Mouse (Mus musculus) central nervous system, embryonic 18 days (tissue): ENCODE results near the gene Zkscan1. TPM values are rescaled to one million over a fixed set of nuclear protein-coding genes. Genes with fewer than 3 reads are reported as not detected.

ENCODE experiments used
- polyA plus RNA-seq: library from polyadenylated mRNA; depleted of rRNA; stranded (reverse); fragments of >200 nt; gene quantifications from 2 replicates; pipeline ENCODE4 v1.2.3, GENCODE M21; 2012; rRNA removed

Gene Zkscan1
- 16.3 and 16.6 TPM in 2 replicates for polyA plus RNA-seq

DNA sequence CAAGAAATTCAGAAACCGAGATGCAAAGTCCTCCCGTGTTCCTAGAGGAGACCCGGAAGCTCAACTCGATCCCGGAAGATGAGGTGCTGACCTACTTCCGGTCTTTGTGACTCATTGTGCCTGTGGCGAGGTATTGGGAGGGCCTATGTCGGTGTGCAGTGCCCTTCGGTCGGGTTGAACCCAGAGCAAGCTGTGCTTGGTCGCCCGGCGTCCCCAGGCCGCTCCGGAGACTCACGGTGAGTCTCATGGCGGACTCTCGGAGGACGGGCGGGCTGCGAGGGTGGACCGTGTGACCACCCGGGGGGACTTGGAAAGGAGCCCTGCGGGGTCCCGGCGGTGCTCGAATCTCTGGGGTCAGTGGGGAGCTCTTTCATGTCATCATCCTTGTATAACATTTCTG lies at the start of gene Zkscan1:
TSS of gene Zkscan1 (plus strand) at position 89 of the 400 bp plus-strand sequence.

DNA sequence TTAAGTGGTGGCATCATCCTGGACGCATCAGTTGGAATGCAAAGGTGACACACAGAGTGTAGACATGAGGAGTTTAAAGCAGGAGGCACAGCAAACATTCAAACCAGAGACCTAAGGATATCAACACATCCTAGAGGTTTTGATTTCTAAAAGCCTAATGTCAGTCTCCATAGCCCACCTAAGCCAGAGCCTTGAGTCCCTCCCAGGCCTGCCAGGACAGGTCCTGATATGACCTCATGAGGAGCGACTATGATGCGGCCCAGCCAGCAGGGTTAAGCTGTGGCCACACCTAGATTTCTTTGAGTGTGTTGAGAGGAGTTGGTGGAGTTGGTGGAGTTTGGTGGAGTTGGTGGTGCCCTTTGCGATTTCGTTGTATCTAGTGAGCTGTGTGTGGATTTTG lies 32.0 kb upstream of the Zkscan1 start, which contains the start of gene Smok3c:
TSS of gene Smok3c (plus strand) at position 301 of the 400 bp plus-strand sequence.

GRCm38 (mm10) chr5:138116255-138117198 lies 31.6 kb downstream of the Zkscan1 start, which contains the start of gene Zscan21:
Zscan21 (plus strand) TSS chr5:138116903.

GRCm38 (mm10) chr5:138155443-138155976 lies 70.6 kb downstream of the Zkscan1 start, which contains the start of gene Zfp113:
Zfp113 (minus strand) TSS chr5:138155744.

Other genes with a start within 250 kb of the Zkscan1 start
- gene Pilra, start 248.8 kb upstream of the Zkscan1 start, polyA plus RNA-seq: 0.25 and 0.45 TPM in 2 replicates
- gene Pilrb1, start 227.0 kb upstream of the Zkscan1 start, polyA plus RNA-seq: 0.04 TPM in 1 of 2 replicates, not detected in the other
- gene Pilrb2, start 213.3 kb upstream of the Zkscan1 start, polyA plus RNA-seq: 0.05 TPM in 1 of 2 replicates, not detected in the other
- gene Cyp3a13, start 163.5 kb upstream of the Zkscan1 start, polyA plus RNA-seq: 0.03 and 0.08 TPM in 2 replicates
- 1.1 and 2.6 TPM in 2 replicates for gene Gjc3, start 122.0 kb upstream of the Zkscan1 start, polyA plus RNA-seq
- 0.04 TPM in 1 of 2 replicates, not detected in the other for gene Azgp1, start 103.6 kb upstream of the Zkscan1 start, polyA plus RNA-seq
- not detected in 2 replicates for gene Smok3a, start 63.8 kb upstream of the Zkscan1 start, polyA plus RNA-seq
- not detected in 2 replicates for gene Smok3b, start 63.7 kb upstream of the Zkscan1 start, polyA plus RNA-seq
- gene Smok3c, start 31.9 kb upstream of the Zkscan1 start, polyA plus RNA-seq: not detected in 2 replicates
- gene Zscan21, start 31.8 kb downstream of the Zkscan1 start, polyA plus RNA-seq: 53.8 and 55.9 TPM in 2 replicates
- 7.2 and 7.7 TPM in 2 replicates for gene Zfp113, start 70.7 kb downstream of the Zkscan1 start, polyA plus RNA-seq
- 145 and 155 TPM in 2 replicates for gene Cops6, start 76.0 kb downstream of the Zkscan1 start, polyA plus RNA-seq
- gene Ap4m1, start 86.9 kb downstream of the Zkscan1 start, polyA plus RNA-seq: 55.8 and 57.0 TPM in 2 replicates
- gene Mcm7, start 87.3 kb downstream of the Zkscan1 start, polyA plus RNA-seq: 69.5 and 80.0 TPM in 2 replicates
- 63.8 and 66.1 TPM in 2 replicates for gene Taf6, start 102.4 kb downstream of the Zkscan1 start, polyA plus RNA-seq
- 21.2 and 21.5 TPM in 2 replicates for gene Cnpy4, start 102.4 kb downstream of the Zkscan1 start, polyA plus RNA-seq
- gene Mblac1, start 109.2 kb downstream of the Zkscan1 start, polyA plus RNA-seq: 9.0 and 9.2 TPM in 2 replicates
- gene Nxpe5, start 140.8 kb downstream of the Zkscan1 start, polyA plus RNA-seq: not detected in 2 replicates
- gene Lamtor4, start 170.4 kb downstream of the Zkscan1 start, polyA plus RNA-seq: 154 and 165 TPM in 2 replicates
- 123 and 126 TPM in 2 replicates for gene BC037034, start 178.9 kb downstream of the Zkscan1 start, polyA plus RNA-seq
- gene Gal3st4, start 187.8 kb downstream of the Zkscan1 start, polyA plus RNA-seq: 0.76 and 0.85 TPM in 2 replicates
- gene Gm43720, start 194.9 kb downstream of the Zkscan1 start, polyA plus RNA-seq: 0.25 and 0.41 TPM in 2 replicates
- 326 and 367 TPM in 2 replicates for gene Gpc2, start 194.9 kb downstream of the Zkscan1 start, polyA plus RNA-seq
- 35.0 and 37.6 TPM in 2 replicates for gene Stag3, start 195.2 kb downstream of the Zkscan1 start, polyA plus RNA-seq